Mouse (Mus musculus): Measurements from ENCODE around the gene Fbxw17.
"Not testable (repeated sequence)": the region's sequence is repeated elsewhere in the genome, so short reads cannot be mapped to it uniquely, and the experiment has no call there.

Gene Fbxw17

GRCm38 (mm10) chr13:50417389-50418183 is at the start of gene Fbxw17:
Fbxw17 (plus strand) TSS chr13:50417864.
- peak; percentile 76 for DNase-seq (ENCODE audit: extremely low spot score, low spot score)

GRCm38 (mm10) chr13:50372934-50373705 is 44.5 kb upstream of the Fbxw17 start:
- not testable (repeated sequence) for DNase-seq (ENCODE audit: extremely low spot score, low spot score)

GRCm38 (mm10) chr13:50389146-50389545 is 28.5 kb upstream of the Fbxw17 start:
- not testable (repeated sequence) for DNase-seq (ENCODE audit: extremely low spot score, low spot score)

GRCm38 (mm10) chr13:50418421-50418820 is 757 bp downstream of the Fbxw17 start:
- peak; percentile 28 for DNase-seq (ENCODE audit: extremely low spot score, low spot score)

GRCm38 (mm10) chr13:50423625-50424209 is 6.1 kb downstream of the Fbxw17 start:
- no peak for DNase-seq (ENCODE audit: extremely low spot score, low spot score)

- DNase-seq (ENCODE audit: extremely low spot score, low spot score), result no peak
Observed at GRCm38 (mm10) chr13:50424517-50424916, 6.9 kb downstream of the Fbxw17 start.

GRCm38 (mm10) chr13:50426686-50427085 is 9.0 kb downstream of the Fbxw17 start:
- no peak for DNase-seq (ENCODE audit: extremely low spot score, low spot score)

GRCm38 (mm10) chr13:50443812-50444211 is 26.1 kb downstream of the Fbxw17 start, which contains the start of gene Gm47429:
Gm47429 (minus strand) TSS chr13:50443912.
- DNase-seq (ENCODE audit: extremely low spot score, low spot score), result no peak

GRCm38 (mm10) chr13:50445261-50445660 is 27.6 kb downstream of the Fbxw17 start:
- peak; percentile 6 for DNase-seq (ENCODE audit: extremely low spot score, low spot score)

GRCm38 (mm10) chr13:50452266-50452665 is 34.6 kb downstream of the Fbxw17 start:
- peak; percentile 6 for DNase-seq (ENCODE audit: extremely low spot score, low spot score)

GRCm38 (mm10) chr13:50453426-50453825 is 35.8 kb downstream of the Fbxw17 start:
- peak; percentile 8 for DNase-seq (ENCODE audit: extremely low spot score, low spot score)

- DNase-seq (ENCODE audit: extremely low spot score, low spot score), result not testable (repeated sequence)
Observed at GRCm38 (mm10) chr13:50460433-50460832, 42.8 kb downstream of the Fbxw17 start.

- DNase-seq (ENCODE audit: extremely low spot score, low spot score), result peak; percentile 22
Observed at GRCm38 (mm10) chr13:50464621-50465562, 47.2 kb downstream of the Fbxw17 start.

GRCm38 (mm10) chr13:50467007-50467406 is 49.3 kb downstream of the Fbxw17 start, which contains the start of gene Nutm2:
Nutm2 (plus strand) TSS chr13:50467307.
- DNase-seq (ENCODE audit: extremely low spot score, low spot score), result no peak

Data from neural tube, embryonic 10.5 days (tissue).